Comparison of ENCODE assay signal across 8 mouse cellular contexts in the genomic region with DNA sequence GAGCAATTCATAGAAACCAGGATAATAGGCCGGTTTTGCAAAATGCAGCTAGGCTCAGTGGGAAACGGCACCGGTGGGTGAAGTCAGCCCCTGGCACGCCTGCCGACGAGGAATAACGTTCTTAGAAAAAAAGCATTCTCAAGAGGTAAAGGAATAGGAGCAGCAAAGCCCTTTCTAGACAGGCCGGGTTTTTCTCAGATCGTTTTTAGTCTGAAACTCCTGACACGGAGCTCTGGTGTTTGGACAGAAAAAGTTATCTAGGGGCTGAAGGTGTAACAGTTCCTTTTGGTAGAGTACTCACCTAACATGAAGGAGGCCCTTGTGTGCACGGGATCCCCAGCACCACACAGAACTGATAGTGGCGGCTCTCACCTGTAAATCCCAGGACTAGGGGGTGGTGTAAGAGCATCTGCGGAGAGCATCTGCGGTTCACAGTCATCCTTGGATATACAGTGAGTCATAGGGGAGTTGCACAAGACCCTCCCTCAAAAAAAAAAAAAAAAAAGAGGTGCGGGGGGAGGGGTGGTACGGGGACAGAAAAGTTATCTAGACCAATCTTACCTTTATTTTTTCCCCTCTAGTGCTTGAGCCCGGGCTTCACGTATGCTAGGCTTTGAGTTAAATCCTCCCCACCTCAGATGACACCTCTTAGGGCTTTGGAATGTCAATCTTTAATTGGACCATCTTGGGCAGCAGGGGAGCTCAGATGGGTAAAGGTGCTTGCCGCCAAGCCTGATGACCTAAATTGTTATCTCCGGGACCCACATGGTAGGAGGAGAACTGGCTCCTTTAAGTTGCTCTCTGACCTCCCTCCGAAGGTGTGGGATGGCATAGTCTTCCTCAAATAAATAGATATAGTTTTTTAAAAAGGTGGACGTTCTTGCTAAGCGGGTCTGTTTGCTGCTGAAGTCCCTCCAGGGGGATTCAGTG. TPM values are rescaled to one million over a fixed set of nuclear protein-coding genes. Genes with fewer than 3 reads are reported as not detected.
A peak's percentile ranks its signal among the peaks of the same experiment; 100 is the strongest.
DNase-seq lines count a peak whose midpoint lies in the region; ATAC-seq and TF ChIP-seq lines count a peak whose summit lies in the region.

No protein-coding gene starts in this region.

- TF ChIP-seq POLR2A in brain, embryonic 14.5 days (IDR thresholded peaks at IDR 0.05; ENCODE audit: borderline replicate concordance, extremely low read depth, insufficient read depth, insufficient read length, poor library complexity, severe bottlenecking), result no peak

- H3K27me3 ChIP-seq in kidney, embryonic 16.5 days (ENCODE audit: insufficient read depth, low read length), result no peaks in the 10 kb centered on the region
- H3K27me3 ChIP-seq in hindbrain, embryonic 13.5 days, result no peaks in the 10 kb centered on the region
- H3K27me3 ChIP-seq in midbrain, embryonic 10.5 days (ENCODE audit: low read depth, poor library complexity, severe bottlenecking), result peaks cover 10% of the 10 kb centered on the region; the same call in 1 of the 2 replicates

- 33% methylated on average over 23 of the region's 23 CpGs for WGBS in kidney, embryonic 16.5 days
- WGBS in hindbrain, embryonic 13.5 days, result 39% methylated on average over 23 of the region's 23 CpGs
- WGBS in midbrain, embryonic 10.5 days, result 39% methylated on average over 23 of the region's 23 CpGs

- TF ChIP-seq CTCF in brain, embryonic 14.5 days (IDR thresholded peaks at IDR 0.05; ENCODE audit: borderline replicate concordance, extremely low read depth, insufficient read depth, insufficient read length), result no peak

- peak overlapping the region; percentile 97 for H3K4me2 ChIP-seq in kidney, embryonic 16.5 days (replicated peaks; ENCODE audit: low read depth, low read length)
- peak overlapping the region; percentile 84 for H3K4me2 ChIP-seq in hindbrain, embryonic 13.5 days

- no peaks in the 10 kb centered on the region for H3K9me3 ChIP-seq in kidney, embryonic 16.5 days (ENCODE audit: low read length)
- no peaks in the 10 kb centered on the region for H3K9me3 ChIP-seq in hindbrain, embryonic 13.5 days
- no peaks in the 10 kb centered on the region for H3K9me3 ChIP-seq in midbrain, embryonic 10.5 days (replicated peaks)

- DNase-seq in kidney, adult 8-10 months, result no peak
- peak; percentile 4 for DNase-seq in brain, embryonic 14.5 days (ENCODE audit: low read depth)
- peak; percentile 12 for DNase-seq in midbrain, embryonic 10.5 days (ENCODE audit: low spot score)
- DNase-seq in urinary bladder, postnatal 36 days (ENCODE audit: low spot score in 2 of 2), result no peak
- no peak for DNase-seq in left cerebral cortex, adult 11 months (ENCODE audit: low spot score)
- DNase-seq in layer of hippocampus, postnatal 10 days (ENCODE audit: low spot score in 2 of 2), result no peak

- H3K4me1 ChIP-seq in kidney, embryonic 16.5 days (ENCODE audit: insufficient read depth, low read length), result peaks cover 8% of the 10 kb centered on the region
- H3K4me1 ChIP-seq in hindbrain, embryonic 13.5 days (replicated peaks), result peaks cover 24% of the 10 kb centered on the region
- H3K4me1 ChIP-seq in midbrain, embryonic 10.5 days, result peaks cover 24% of the 10 kb centered on the region

- peak overlapping the region; percentile 78 for H3K9ac ChIP-seq in kidney, embryonic 16.5 days (replicated peaks; ENCODE audit: low read length)
- peak overlapping the region; percentile 86 for H3K9ac ChIP-seq in hindbrain, embryonic 13.5 days

- peak overlapping the region; percentile 78 for H3K4me3 ChIP-seq in kidney, embryonic 16.5 days (ENCODE audit: low read length)
- peak overlapping the region; percentile 81 for H3K4me3 ChIP-seq in hindbrain, embryonic 13.5 days
- H3K4me3 ChIP-seq in midbrain, embryonic 10.5 days, result peak overlapping the region; percentile 82

- H3K36me3 ChIP-seq in kidney, embryonic 16.5 days (ENCODE audit: insufficient read depth, low read length), result no peaks in the 10 kb centered on the region
- peaks cover 37% of the 10 kb centered on the region for H3K36me3 ChIP-seq in hindbrain, embryonic 13.5 days
- H3K36me3 ChIP-seq in midbrain, embryonic 10.5 days, result peaks cover 40% of the 10 kb centered on the region

- no peak overlapping the region for H3K27ac ChIP-seq in kidney, embryonic 16.5 days (ENCODE audit: low read length)
- H3K27ac ChIP-seq in hindbrain, embryonic 13.5 days, result peak overlapping the region; percentile 84; the same call in 1 of the 2 replicates
- H3K27ac ChIP-seq in midbrain, embryonic 10.5 days (replicated peaks), result no peak overlapping the region

- no peak for ATAC-seq in kidney, embryonic 16.5 days (ENCODE audit: low FRiP score, low TSS enrichment)
- ATAC-seq in hindbrain, embryonic 13.5 days (ENCODE audit: low FRiP score), result no peak

RNA-seq across cellular contexts. Expression of gene Daglb, which starts 1.0 kb away (rescaled TPM):
- 8.9 and 9.0 TPM in 2 replicates for polyA plus RNA-seq in kidney, embryonic 16.5 days (2015; fragmentation: Nextera tagmentation; extraction: Ambion mirVana)
- 15.6 and 16.4 TPM in 2 replicates for polyA plus RNA-seq in brain, embryonic 14.5 days (2012; rRNA removed)
- 18.2 and 18.3 TPM in 2 replicates for polyA plus RNA-seq in hindbrain, embryonic 13.5 days (2015; fragmentation: Nextera tagmentation; extraction: Ambion mirVana)
- 15.0 and 15.2 TPM in 2 replicates for polyA plus RNA-seq in midbrain, embryonic 10.5 days (2016; fragmentation: Nextera tagmentation; extraction: Ambion mirVana)
- total RNA-seq in layer of hippocampus, postnatal 10 days (2021), result 10 to 100 TPM; 20.5 to 21.5 TPM

Comparison
In these comparisons a context has a peak if more than half of its experiments do, and no peak if none do; other contexts are left out.
1. DNase-seq: peak in brain, embryonic 14.5 days (single experiment) and midbrain, embryonic 10.5 days (single experiment); none in kidney, adult 8-10 months (0 of 2), urinary bladder, postnatal 36 days (0 of 2), left cerebral cortex, adult 11 months (single experiment) and layer of hippocampus, postnatal 10 days (0 of 2).
2. Peak in every context shown above with its lines, with median percentiles within 50 percentile points of each other: H3K4me3 ChIP-seq.